ENCODE assay signal across 8 mouse cellular contexts in the genomic region with DNA sequence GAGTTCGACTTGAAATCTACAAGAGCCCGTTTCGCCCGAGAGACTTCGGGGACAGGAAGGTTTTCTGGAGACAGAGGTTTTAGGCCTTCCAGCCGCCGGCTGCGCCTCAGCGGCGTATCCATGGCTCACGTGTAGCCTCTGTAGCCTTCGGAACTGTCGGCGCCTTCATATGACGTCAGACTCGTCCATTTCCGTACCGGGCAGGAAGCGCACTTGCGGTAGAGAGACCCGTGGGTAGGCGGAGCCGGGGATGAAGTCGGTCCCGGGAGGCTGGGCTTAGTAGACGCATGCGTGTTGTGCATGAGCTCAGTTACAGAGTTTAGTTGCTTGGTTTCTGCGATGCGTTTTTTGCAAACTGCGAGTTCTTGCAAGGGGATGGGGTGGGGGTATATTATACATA. TPM values are rescaled to one million over a fixed set of nuclear protein-coding genes. Genes with fewer than 3 reads are reported as not detected.
A peak's percentile ranks its signal among the peaks of the same experiment; 100 is the strongest.
DNase-seq lines count a peak whose midpoint lies in the region; ATAC-seq and TF ChIP-seq lines count a peak whose summit lies in the region.

TSS of gene Ccdc86 (minus strand) at position 155 of the 400 bp plus-strand sequence.

- peak within 1 kb of the TSS; percentile 91 for H3K9ac ChIP-seq in hindbrain, embryonic 13.5 days

- no peaks in the 10 kb centered on the region for H3K9me3 ChIP-seq in hindbrain, embryonic 13.5 days

- peak; percentile 92 for DNase-seq in Patski (ENCODE audit: low read depth, low spot score)
- peak; percentile 96 to 97 for DNase-seq in cerebellum, postnatal 14 days
- DNase-seq in frontal cortex, postnatal 14 days (ENCODE audit: low spot score in 2 of 2) = peak; percentile 93
- peak; percentile 88 to 95 for DNase-seq in layer of hippocampus, postnatal 25 days (ENCODE audit: extremely low spot score in 1 of 2, low spot score in 1 of 2)
- peak; percentile 97 for DNase-seq in lung, postnatal 25 days (ENCODE audit: low spot score)
- peak; percentile 99 for DNase-seq in retina, embryonic 14.5 days (ENCODE audit: low spot score)
- peak; percentile 97 for DNase-seq in thymus, postnatal 4 days

- H3K4me2 ChIP-seq in hindbrain, embryonic 13.5 days = peak within 1 kb of the TSS; percentile 100

- peak within 1 kb of the TSS; percentile 50; the same call in 1 of the 2 replicates for H3K27ac ChIP-seq in hindbrain, embryonic 13.5 days

- no peaks in the 10 kb centered on the region for H3K27me3 ChIP-seq in Patski
- no peaks in the 10 kb centered on the region for H3K27me3 ChIP-seq in hindbrain, embryonic 13.5 days

- ATAC-seq in Patski = peak; percentile 72
- peak; percentile 97 for ATAC-seq in hindbrain, embryonic 13.5 days (ENCODE audit: low FRiP score)

- no peak for TF ChIP-seq CTCF in Patski (IDR thresholded peaks at IDR 0.05)

- H3K4me3 ChIP-seq in hindbrain, embryonic 13.5 days = peak within 1 kb of the TSS; percentile 72

- in situ Hi-C loops in Patski (cut with MboI; ENCODE audit: low pct_unique_long_range_greater_than_20kb) = no loop called here

- WGBS in hindbrain, embryonic 13.5 days = under 1% methylated on average over 30 of the region's 30 CpGs

- peaks cover 20% of the 10 kb centered on the region for H3K36me3 ChIP-seq in hindbrain, embryonic 13.5 days

- H3K4me1 ChIP-seq in hindbrain, embryonic 13.5 days (replicated peaks) = peaks cover 41% of the 10 kb centered on the region

- POLR2A ChIA-PET in Patski (lab: Charles Lee) = interaction anchor here (0.7 to 1.2 kb wide), 2 partner anchors 40 to 43 kb away, joined by 3 read pairs; no protein-coding TSS in a partner anchor

- CTCF ChIA-PET in Patski (lab: Charles Lee) = interaction anchor here (0.6 to 1.5 kb wide), 5 partner anchors 10 to 52 kb away, joined by 3 to 5 read pairs (median 3); partner anchors contain the start of gene Ptgdr2

RNA-seq across cellular contexts. Expression of gene Ccdc86, which starts in this region (rescaled TPM):
- polyA plus RNA-seq in Patski (2021) = 21.1 TPM
- 15.0 and 15.2 TPM in 2 replicates for polyA plus RNA-seq in hindbrain, embryonic 13.5 days (2015; fragmentation: Nextera tagmentation; extraction: Ambion mirVana)
- 1 to 10 TPM; 7.8 to 9.4 TPM for total RNA-seq in layer of hippocampus, postnatal 25 days (2021)

Comparison
In these comparisons a context has a peak if more than half of its experiments do, and no peak if none do; other contexts are left out.
1. Peak in every context shown above with its lines: DNase-seq, ATAC-seq, H3K4me3 ChIP-seq and H3K27ac ChIP-seq.